Mouse (Mus musculus) splenic B cell, adult 2 months (primary cell): ENCODE results near the gene Pabpc1l.

ENCODE experiments used
- DNase-seq: peaks from one replicate; pipeline ENCODE4 v3.0.0-alpha.2; 2011; ENCODE audit warnings: low read depth, low spot score
- H3K27me3 ChIP-seq: 2 replicates; pipeline ENCODE4 v1.6.1; 2012; ENCODE audit warnings: mild to moderate bottlenecking, low read length, moderate library complexity, mixed read lengths; ENCODE audit not compliant: control insufficient read depth, poor library complexity, insufficient read depth, severe bottlenecking
- H3K36me3 ChIP-seq: 2 replicates; pipeline ENCODE4 v1.6.1; 2012; ENCODE audit warnings: mild to moderate bottlenecking, low read length, moderate library complexity, mixed read lengths; ENCODE audit not compliant: control insufficient read depth, poor library complexity, insufficient read depth, severe bottlenecking

The Pabpc1l gene

DNA sequence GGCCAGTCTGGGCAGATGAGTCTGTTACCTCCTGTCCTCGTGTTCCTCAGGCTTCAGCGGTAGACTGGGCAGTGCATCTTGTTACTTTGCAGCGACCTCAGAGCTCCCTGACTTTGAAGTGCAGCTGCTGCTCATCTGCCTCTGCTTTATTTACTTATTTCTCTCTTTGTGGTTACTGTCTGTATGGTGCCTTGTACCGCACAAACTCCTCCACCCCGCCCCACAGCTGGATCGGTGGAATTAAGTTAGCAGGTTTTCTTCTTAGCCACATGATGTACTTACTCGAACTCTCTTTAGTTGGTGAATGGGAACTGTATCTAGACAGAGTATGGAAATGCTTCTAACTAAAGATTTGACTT is 59.1 kb downstream of the Pabpc1l start:
- peaks cover 35% of the 10 kb centered on the region for H3K36me3 ChIP-seq
- no peaks in the 10 kb centered on the region for H3K27me3 ChIP-seq
- peak; percentile 73 for DNase-seq

DNA sequence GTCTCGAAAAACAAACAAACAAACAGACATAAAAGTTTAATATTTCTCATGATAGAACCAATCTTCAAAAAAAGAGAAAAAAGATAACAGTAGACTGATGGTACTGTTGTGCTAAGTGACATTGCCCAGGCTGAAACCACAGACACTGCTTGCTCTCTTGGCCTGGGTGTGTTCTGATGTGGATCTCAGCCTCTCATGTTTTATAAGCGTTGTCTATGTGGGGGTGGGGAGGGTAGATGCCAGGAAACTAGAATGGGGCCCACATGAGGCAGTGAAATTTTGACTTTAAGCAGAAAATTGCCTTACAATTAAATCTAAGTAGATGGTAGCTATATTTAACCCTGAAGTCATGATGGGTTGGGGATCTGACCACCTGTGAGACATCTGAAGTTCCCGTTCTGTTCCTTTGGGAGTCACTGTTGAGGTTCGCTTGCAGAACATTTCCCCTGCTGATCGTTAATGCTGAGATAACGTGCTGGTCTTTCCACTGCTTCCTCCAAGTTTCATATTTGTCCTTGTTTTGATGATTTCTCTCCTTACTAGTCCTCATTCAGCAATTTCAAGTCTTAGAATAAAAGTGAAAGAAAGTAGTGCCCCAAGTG is 62.3 kb downstream of the Pabpc1l start:
- H3K27me3 ChIP-seq: no peaks in the 10 kb centered on the region
- DNase-seq: peak; percentile 44
- peaks cover 20% of the 10 kb centered on the region for H3K36me3 ChIP-seq

DNA sequence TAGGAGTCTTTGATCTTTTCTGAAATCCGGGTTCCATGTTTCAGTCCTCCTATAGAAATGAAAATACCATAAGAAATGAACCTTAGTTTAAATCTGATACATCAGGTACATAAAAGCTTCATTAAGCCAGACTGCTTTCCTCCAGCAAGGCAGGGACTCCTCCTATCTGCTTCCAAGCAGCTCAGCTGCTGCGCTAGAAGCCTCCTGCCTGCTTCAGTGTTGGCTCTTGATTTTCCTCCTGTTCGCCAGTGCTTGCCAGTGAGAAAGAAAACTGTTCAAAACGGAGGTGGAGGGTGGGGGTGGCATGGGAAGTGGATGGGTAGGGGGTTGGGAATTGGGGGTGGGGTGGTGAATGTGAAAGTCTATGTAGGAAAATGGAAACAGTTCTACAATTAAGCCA is 64.3 kb downstream of the Pabpc1l start:
- H3K27me3 ChIP-seq: no peaks in the 10 kb centered on the region
- DNase-seq: no peak
- peaks cover 19% of the 10 kb centered on the region for H3K36me3 ChIP-seq

DNA sequence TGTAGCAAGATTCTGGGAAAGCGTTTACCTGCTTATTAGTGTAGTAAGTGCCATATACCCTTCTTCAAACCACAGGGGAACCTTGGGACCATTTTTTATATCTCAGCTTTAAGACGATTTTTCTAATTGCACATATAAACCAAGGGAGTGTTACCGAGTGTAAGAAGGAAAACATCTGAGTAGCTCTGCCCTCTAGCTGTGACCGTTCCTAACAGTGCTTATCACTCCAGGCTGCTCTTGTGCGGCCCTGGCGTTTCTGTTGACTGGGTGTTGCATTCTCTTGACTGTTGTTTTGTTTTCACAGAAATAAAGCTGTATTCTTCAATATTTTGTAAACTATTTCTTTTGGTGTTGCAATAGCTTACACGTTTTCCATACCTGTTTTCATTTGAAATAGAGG is 68.9 kb downstream of the Pabpc1l start:
- Histone ChIP-seq H3K36me3 (peaks cover 29% of the 10 kb centered on the region), H3K27me3 (no peaks in the 10 kb centered on the region)
- DNase-seq: peak; percentile 49

DNA sequence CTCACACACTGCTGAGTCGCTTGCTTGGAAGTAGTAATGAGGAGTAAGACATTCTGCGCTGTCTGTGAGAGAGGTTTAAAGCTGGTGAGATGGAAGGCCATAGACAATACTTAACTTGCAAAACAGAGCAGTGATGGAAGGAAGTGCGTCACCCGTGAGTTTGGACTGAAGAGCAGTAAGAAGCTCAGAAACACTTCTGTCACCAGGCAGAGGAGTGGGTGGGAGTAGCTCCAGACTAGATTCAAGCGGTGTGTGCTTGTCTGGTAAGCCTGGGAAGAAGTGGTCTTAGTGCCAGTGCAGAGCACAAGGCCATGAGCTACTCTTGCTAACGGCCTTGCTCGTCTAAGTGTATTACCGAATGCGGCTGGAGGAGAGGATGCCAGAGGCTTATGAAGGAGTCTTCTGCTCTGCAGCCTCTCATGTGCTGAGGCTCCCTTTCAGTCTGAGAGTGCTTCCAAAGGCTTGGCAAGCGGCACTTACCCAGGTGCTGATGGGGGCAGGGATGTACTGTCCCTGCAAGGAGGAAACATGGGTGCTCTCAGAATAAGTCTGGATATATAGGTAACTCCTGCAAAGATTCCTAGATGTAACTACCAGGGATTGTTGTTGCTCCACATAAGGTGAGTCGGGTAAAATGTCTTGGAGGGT is 73.5 kb downstream of the Pabpc1l start:
- no peaks in the 10 kb centered on the region for H3K27me3 ChIP-seq
- H3K36me3 ChIP-seq: peaks cover 47% of the 10 kb centered on the region
- no peak for DNase-seq
